Mouse (Mus musculus) embryo, embryonic 9.5 days (tissue): ENCODE results near the gene Ssr3.

ENCODE experiments used
- DNase-seq: peaks from one replicate; pipeline ENCODE4 v3.0.0-alpha.2; 2017; ENCODE audit errors: extremely low spot score

The Ssr3 gene

DNA sequence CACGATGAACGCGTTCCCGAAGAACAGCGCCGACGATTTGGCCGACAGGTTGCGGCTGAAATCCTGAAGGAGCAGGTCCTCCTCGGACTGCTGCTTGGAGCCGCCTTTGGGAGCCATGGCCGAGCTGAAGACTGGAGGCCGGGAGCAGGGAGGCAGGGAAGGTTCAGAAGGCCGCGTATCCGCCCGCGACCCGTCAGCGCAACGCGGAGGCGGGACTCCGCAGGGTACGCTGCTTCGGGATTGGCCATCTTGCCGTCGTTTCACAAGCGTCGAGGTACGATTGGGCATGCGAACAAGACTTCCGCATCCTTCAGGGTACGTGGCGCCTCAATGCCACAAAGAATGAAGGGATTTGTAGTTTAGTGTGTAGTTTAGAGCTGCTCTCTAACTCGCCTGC, at the start of gene Ssr3:
Gene Ssr3, minus strand, starts transcription at position 203 of the 397 bp plus-strand sequence.
- DNase-seq: peak; percentile 93

- no peak for DNase-seq
Measured at GRCm38 (mm10) chr3:65441586-65442111, 49.2 kb upstream of the Ssr3 start.

DNA sequence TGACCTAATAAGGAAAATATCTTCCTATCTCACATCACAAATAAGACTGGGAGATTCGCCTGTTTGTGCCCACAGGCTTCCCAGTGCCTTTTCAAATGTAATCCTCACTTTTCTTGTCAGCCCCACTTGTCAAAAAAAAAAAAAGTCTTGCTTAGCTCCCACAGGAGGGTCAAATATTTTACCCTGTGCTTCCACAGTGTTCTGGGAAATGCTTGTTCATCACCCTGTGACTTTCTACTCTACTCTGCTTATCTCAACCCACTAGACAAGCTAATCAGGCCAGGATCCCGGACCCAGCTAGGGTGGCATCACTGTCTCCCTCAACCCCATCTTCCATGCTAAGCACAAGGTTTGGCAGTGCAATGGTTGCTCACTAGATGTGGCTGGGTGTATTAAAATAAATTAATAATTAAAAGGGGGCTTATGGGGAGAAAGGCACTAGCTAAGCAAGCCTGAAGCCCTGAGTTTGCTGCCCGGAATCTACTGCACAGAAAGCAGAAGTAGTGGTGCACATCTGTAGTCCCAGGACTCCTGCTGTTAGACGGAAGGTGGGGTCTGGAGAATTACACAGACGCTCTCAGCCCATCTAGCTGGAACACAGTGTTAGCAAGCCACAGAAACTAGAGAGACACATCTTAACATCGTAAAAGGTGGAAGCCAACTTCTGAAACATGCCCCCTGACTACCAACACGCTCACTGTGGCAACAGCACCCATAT, 46.2 kb upstream of the Ssr3 start:
- no peak for DNase-seq

DNA sequence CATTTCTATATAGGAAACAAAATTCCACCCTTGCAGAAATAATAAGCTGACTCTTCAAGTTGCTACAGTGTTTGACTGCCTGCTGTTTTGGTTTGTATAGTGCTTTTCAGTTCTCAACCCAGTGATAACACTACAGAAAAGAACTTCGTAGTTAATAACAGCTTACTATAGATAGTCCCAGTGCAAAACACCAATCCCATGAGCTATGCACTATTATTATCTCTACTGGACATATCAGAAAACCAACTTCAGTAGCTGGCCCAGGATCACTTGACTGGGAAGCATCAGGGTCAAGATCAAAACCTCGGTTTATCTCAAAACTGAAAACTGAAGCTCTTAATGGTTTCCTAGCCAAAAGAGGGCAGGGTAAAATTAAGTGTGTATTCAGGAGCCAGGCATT, 43.4 kb upstream of the Ssr3 start:
- DNase-seq: no peak

GRCm38 (mm10) chr3:65435101-65435571, 42.7 kb upstream of the Ssr3 start:
- DNase-seq: no peak

GRCm38 (mm10) chr3:65432236-65432635, 39.8 kb upstream of the Ssr3 start:
- DNase-seq: no peak

GRCm38 (mm10) chr3:65419706-65420105, 27.3 kb upstream of the Ssr3 start:
- DNase-seq: no peak

- DNase-seq: peak; percentile 7
Measured at GRCm38 (mm10) chr3:65417913-65418594, 25.6 kb upstream of the Ssr3 start.

- DNase-seq: no peak
Measured at GRCm38 (mm10) chr3:65416571-65416970, 24.1 kb upstream of the Ssr3 start.

DNA sequence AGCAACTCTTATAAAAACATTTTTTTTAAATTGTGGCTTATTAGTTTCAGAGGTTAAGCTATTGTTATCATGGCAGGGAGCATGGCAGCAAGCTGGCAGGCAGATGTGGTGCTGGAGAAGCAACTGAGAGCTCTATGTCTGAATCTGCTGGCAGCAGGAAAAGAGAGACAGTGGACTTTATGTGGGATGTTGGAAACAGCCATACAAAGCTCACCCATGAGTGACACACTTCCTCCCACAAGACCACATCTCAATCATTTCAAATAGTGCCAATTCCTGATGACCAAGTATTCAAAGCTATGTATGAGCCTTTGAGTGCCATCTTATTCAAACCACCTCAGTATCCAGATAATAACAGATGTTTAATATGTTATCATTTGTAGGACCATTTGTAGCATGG, 15.5 kb upstream of the Ssr3 start:
- DNase-seq: no peak

GRCm38 (mm10) chr3:65405781-65406180, 13.4 kb upstream of the Ssr3 start:
- DNase-seq: no peak

- DNase-seq: no peak
Measured at GRCm38 (mm10) chr3:65397566-65397965, 5.1 kb upstream of the Ssr3 start.

GRCm38 (mm10) chr3:65396835-65397504, 4.5 kb upstream of the Ssr3 start:
- no peak for DNase-seq

DNA sequence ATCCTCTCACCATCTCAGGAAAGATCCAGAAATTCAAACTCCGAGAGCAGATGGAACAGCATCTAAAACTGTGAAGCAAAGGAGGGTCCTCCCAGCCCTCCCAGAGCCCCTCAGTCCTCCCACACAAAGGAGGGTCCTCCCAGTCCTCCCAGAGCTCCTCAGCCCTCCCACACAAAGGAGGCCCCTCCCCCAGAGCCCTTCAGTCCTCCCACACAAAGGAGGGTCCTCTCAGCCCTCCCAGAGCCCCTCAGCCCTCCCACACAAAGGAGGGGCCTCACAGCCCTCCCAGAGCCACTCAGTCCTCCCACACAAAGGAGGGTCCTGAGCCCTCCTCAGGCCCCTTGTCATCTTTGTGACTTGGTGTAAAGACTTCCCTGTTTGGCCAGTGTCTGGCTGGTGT, 2.7 kb upstream of the Ssr3 start:
- peak; percentile 12 for DNase-seq

DNA sequence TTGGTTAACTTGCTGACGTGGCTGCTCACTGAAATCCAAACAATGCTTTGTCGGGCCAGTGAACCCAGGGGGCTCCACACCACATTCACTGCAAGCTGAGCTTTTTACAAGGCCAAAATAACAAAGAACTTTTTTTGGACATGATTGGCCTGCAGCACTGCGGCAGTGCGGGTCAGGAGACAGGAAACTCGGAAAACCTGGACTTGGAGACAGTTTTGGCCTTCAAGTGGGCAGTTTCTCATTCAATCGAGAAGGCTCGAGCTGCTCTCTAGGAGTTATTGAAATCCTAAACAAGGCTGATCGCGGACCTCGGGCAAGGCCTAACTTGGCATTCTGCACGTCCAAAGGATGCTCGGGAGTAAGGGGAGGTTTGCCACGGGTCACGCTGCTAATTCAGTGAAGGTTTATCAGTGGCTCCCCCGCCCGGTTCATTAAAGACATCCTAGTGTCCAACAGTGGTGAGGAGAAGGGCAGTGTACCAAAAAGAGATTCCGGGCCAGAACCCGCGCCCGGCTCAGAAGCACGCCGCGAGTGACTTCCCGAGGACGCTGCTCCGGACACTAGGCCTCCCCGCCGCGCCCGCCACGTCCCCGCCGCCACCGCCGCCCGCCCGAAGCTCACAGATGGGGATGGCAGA, 521 bp downstream of the Ssr3 start:
- peak; percentile 54 for DNase-seq

GRCm38 (mm10) chr3:65391222-65391783, 1.1 kb downstream of the Ssr3 start:
- peak; percentile 9 for DNase-seq

DNA sequence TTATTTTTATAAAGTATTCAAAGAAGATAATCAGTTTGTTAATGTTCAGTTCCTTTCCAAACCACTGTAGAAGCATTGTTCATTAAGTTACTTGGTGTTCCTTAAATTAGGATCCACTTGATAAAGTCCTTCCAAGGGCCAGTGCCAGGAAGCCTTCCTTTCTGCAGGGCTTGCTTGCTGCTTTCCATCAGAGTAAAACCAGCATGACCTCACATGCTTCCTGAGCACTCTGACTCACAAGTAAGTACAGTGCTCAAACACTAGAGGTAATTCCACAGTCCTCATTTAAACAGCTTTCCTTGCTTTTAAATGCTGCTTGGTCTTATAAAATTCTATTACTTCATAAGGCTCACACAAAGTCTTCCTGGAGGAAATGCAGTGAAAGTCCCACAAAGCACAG, 6.7 kb downstream of the Ssr3 start:
- no peak for DNase-seq

DNA sequence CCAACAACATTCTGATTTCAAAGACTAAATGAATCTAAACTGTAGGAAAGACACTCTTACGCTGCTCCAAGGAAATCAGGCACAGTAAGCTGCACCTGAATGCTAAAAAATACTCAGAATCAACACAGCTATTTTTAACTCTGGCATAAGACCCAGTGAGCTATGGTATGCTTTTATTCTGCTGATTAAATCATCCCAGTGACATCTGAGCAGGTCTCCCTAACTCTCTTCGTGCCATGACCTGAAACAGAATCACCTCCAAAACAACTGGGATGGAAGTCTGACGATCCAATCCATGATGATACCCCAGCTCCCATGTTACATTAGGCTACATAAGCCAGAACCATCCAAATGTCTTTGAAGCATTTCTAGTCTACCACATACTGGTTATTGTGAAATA, 8.0 kb downstream of the Ssr3 start:
- no peak for DNase-seq

- no peak for DNase-seq
Measured at GRCm38 (mm10) chr3:65381094-65381493, 11.3 kb downstream of the Ssr3 start.

GRCm38 (mm10) chr3:65379884-65380539, 12.4 kb downstream of the Ssr3 start:
- DNase-seq: peak; percentile 39

DNA sequence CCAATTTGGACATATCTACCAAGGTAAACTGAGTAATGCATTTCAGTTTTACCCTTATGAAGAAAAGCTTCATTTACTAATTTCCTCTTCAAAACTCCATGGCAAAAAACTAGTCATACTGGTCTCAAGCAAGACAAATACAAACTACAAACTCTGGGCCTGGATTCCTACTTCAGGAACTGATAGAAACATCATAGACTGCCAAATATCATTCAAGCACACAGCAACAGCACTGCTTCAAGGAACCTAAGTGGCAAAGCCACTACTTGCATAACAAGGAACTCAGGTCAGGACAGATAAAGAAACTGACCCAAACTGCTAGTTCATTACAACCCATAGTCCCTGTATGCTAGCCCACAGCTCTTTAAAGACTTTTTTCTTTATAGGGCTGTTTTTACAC, 13.7 kb downstream of the Ssr3 start:
- no peak for DNase-seq
